Mouse (Mus musculus) hindbrain, embryonic 16.5 days (tissue): ENCODE data around the gene Knop1. TPM values are rescaled to one million over a fixed set of nuclear protein-coding genes. Genes with fewer than 3 reads are reported as not detected.

Experiments
- ATAC-seq: fragments of 200-750 bp; cut with Nextera tagmentation; 2 replicates; pipeline ENCODE4 v1.8.0; 2017; ENCODE audit warnings: moderate TSS enrichment, moderate library complexity
- H3K27ac ChIP-seq: fragments of 300-500 bp; sonication (generic); 2 replicates; pipeline ENCODE4 v1.5.1; 2014; ENCODE audit warnings: low read depth, mild to moderate bottlenecking, control low read depth, low read length, moderate library complexity
- H3K27me3 ChIP-seq: fragments of 300-500 bp; sonication (generic); replicated peaks from 2 replicates; pipeline ENCODE4 v1.6.1; 2014; ENCODE audit warnings: low read length; ENCODE audit not compliant: control insufficient read depth, insufficient read depth
- H3K36me3 ChIP-seq: fragments of 300-500 bp; sonication (generic); 2 replicates; pipeline ENCODE4 v1.6.1; 2014; ENCODE audit warnings: mild to moderate bottlenecking, low read length, moderate library complexity, mixed read lengths; ENCODE audit not compliant: control insufficient read depth, insufficient read depth
- H3K4me1 ChIP-seq: fragments of 300-500 bp; sonication (generic); 2 replicates; pipeline ENCODE4 v1.6.1; 2014; ENCODE audit warnings: low read depth, low read length; ENCODE audit not compliant: control insufficient read depth, insufficient read depth
- H3K4me2 ChIP-seq: fragments of 300-500 bp; sonication (generic); 2 replicates; pipeline ENCODE4 v1.6.1; 2014; ENCODE audit warnings: mild to moderate bottlenecking, low read length, control low read depth, moderate library complexity
- H3K4me3 ChIP-seq: fragments of 300-500 bp; sonication (generic); 2 replicates; pipeline ENCODE4 v1.5.1; 2014; ENCODE audit warnings: mild to moderate bottlenecking, low read length, control low read depth, moderate library complexity
- H3K9ac ChIP-seq: fragments of 300-500 bp; sonication (generic); 2 replicates; pipeline ENCODE4 v1.6.1; 2014; ENCODE audit warnings: low read depth, mild to moderate bottlenecking, control low read depth, low read length, moderate library complexity
- H3K9me3 ChIP-seq: fragments of 300-500 bp; sonication (generic); 2 replicates; pipeline ENCODE4 v1.6.1; 2014; ENCODE audit warnings: mild to moderate bottlenecking, low read length, moderate library complexity; ENCODE audit not compliant: control insufficient read depth
- WGBS: fragments of 180-500 bp; shearing (Covaris S2); extraction: QIAGEN DNeasy Blood & Tissue Kit; methylation state at CpG from one replicate; pipeline ENCODE4 v1.1.7; 2014; 5-methylcytosine and 5-hydroxymethylcytosine counted together
- polyA plus RNA-seq: library from polyadenylated mRNA; unstranded; fragments of >200 nt; fragmentation: Nextera tagmentation; extraction: Ambion mirVana; gene quantifications from 2 replicates; pipeline ENCODE4 v1.2.1, GENCODE M21; 2015

Knop1 gene
- polyA plus RNA-seq, 1 experiment from 2014 or later: 53.2 TPM

- Histone ChIP-seq H3K36me3 (peaks cover 23% of the 10 kb centered on the region), H3K4me2 (no peak overlapping the region), H3K9ac (no peak overlapping the region), H3K27ac (no peak overlapping the region), H3K4me1 (no peaks in the 10 kb centered on the region; the same call in 1 of the 2 replicates), H3K9me3 (no peaks in the 10 kb centered on the region), H3K4me3 (no peak overlapping the region), H3K27me3 (no peaks in the 10 kb centered on the region)
- WGBS: 86% methylated on average over 12 of the region's 12 CpGs
- no peak for ATAC-seq
Measured at GRCm38 (mm10) chr7:118811407-118812106, 44.5 kb downstream of the Knop1 start.

GRCm38 (mm10) chr7:118807899-118808298 lies 48.2 kb downstream of the Knop1 start:
- WGBS: 72% methylated on average over 8 of the region's 8 CpGs
- Histone ChIP-seq H3K9me3 (no peaks in the 10 kb centered on the region), H3K9ac (no peak overlapping the region), H3K4me2 (no peak overlapping the region), H3K36me3 (peaks cover 16% of the 10 kb centered on the region), H3K27ac (no peak overlapping the region), H3K4me1 (no peaks in the 10 kb centered on the region; the same call in 1 of the 2 replicates), H3K27me3 (no peaks in the 10 kb centered on the region), H3K4me3 (no peak overlapping the region)
- ATAC-seq: no peak

- no peak overlapping the region for H3K4me3 ChIP-seq
- ATAC-seq: no peak; the same call in 1 of the 2 replicates
- H3K27ac ChIP-seq: no peak overlapping the region
- H3K4me1 ChIP-seq: no peaks in the 10 kb centered on the region; the same call in 1 of the 2 replicates
- H3K4me2 ChIP-seq: no peak overlapping the region
- H3K27me3 ChIP-seq: no peaks in the 10 kb centered on the region
- no peak overlapping the region for H3K9ac ChIP-seq
- 58% methylated on average over 16 of the region's 16 CpGs for WGBS
- H3K9me3 ChIP-seq: no peaks in the 10 kb centered on the region
- peaks cover 19% of the 10 kb centered on the region for H3K36me3 ChIP-seq
Measured at GRCm38 (mm10) chr7:118806631-118807411, 49.2 kb downstream of the Knop1 start.

- H3K36me3 ChIP-seq: peaks cover 24% of the 10 kb centered on the region
- 94% methylated on average over 8 of the region's 8 CpGs for WGBS
Measured at GRCm38 (mm10) chr7:118803425-118803824, 52.6 kb downstream of the Knop1 start.

GRCm38 (mm10) chr7:118801791-118802190 lies 54.3 kb downstream of the Knop1 start:
- Histone ChIP-seq H3K4me3 (no peak overlapping the region), H3K27ac (no peak overlapping the region), H3K36me3 (peaks cover 28% of the 10 kb centered on the region), H3K9me3 (no peaks in the 10 kb centered on the region), H3K9ac (no peak overlapping the region), H3K4me1 (no peaks in the 10 kb centered on the region; the same call in 1 of the 2 replicates), H3K4me2 (no peak overlapping the region), H3K27me3 (no peaks in the 10 kb centered on the region)
- WGBS: 93% methylated on average over 3 of the region's 3 CpGs
- ATAC-seq: no peak

More at GRCm38 (mm10) chr7:118803425-118803824, 52.6 kb downstream of the Knop1 start:
- Histone ChIP-seq H3K4me2 (no peak overlapping the region), H3K4me3 (no peak overlapping the region), H3K27ac (no peak overlapping the region), H3K27me3 (no peaks in the 10 kb centered on the region), H3K9me3 (no peaks in the 10 kb centered on the region), H3K4me1 (no peaks in the 10 kb centered on the region; the same call in 1 of the 2 replicates), H3K9ac (no peak overlapping the region)
- ATAC-seq: no peak

GRCm38 (mm10) chr7:118800112-118800734 lies 55.8 kb downstream of the Knop1 start:
- H3K4me2 ChIP-seq: no peak overlapping the region
- H3K4me3 ChIP-seq: no peak overlapping the region
- H3K27me3 ChIP-seq: no peaks in the 10 kb centered on the region
- no peaks in the 10 kb centered on the region for H3K9me3 ChIP-seq
- H3K27ac ChIP-seq: no peak overlapping the region
- no peak for ATAC-seq
- H3K4me1 ChIP-seq: no peaks in the 10 kb centered on the region
- peaks cover 34% of the 10 kb centered on the region for H3K36me3 ChIP-seq
- 90% methylated on average over 15 of the region's 15 CpGs for WGBS
- no peak overlapping the region for H3K9ac ChIP-seq

- no peak overlapping the region for H3K9ac ChIP-seq
- H3K36me3 ChIP-seq: peaks cover 32% of the 10 kb centered on the region
- H3K9me3 ChIP-seq: no peaks in the 10 kb centered on the region
- no peaks in the 10 kb centered on the region for H3K4me1 ChIP-seq
- H3K27ac ChIP-seq: no peak overlapping the region
- ATAC-seq: no peak
- H3K4me2 ChIP-seq: no peak overlapping the region
- no peaks in the 10 kb centered on the region for H3K27me3 ChIP-seq
- H3K4me3 ChIP-seq: no peak overlapping the region
- 90% methylated on average over 6 of the region's 6 CpGs for WGBS
Measured at GRCm38 (mm10) chr7:118798105-118798570, 57.9 kb downstream of the Knop1 start.

GRCm38 (mm10) chr7:118797600-118797999 lies 58.5 kb downstream of the Knop1 start:
- no peak for ATAC-seq
- 77% methylated on average over 7 of the region's 7 CpGs for WGBS
- peaks cover 33% of the 10 kb centered on the region for H3K36me3 ChIP-seq

GRCm38 (mm10) chr7:118796838-118797237 lies 59.2 kb downstream of the Knop1 start:
- Histone ChIP-seq H3K4me3 (no peak overlapping the region), H3K27ac (no peak overlapping the region), H3K9ac (no peak overlapping the region), H3K4me1 (no peaks in the 10 kb centered on the region), H3K27me3 (no peaks in the 10 kb centered on the region), H3K36me3 (peaks cover 33% of the 10 kb centered on the region), H3K4me2 (no peak overlapping the region), H3K9me3 (no peaks in the 10 kb centered on the region)
- no peak for ATAC-seq
- 94% methylated on average over 9 of the region's 9 CpGs for WGBS

More at GRCm38 (mm10) chr7:118797600-118797999, 58.5 kb downstream of the Knop1 start:
- no peak overlapping the region for H3K9ac ChIP-seq
- no peak overlapping the region for H3K27ac ChIP-seq
- H3K4me2 ChIP-seq: no peak overlapping the region
- H3K4me1 ChIP-seq: no peaks in the 10 kb centered on the region
- H3K27me3 ChIP-seq: no peaks in the 10 kb centered on the region
- no peak overlapping the region for H3K4me3 ChIP-seq
- no peaks in the 10 kb centered on the region for H3K9me3 ChIP-seq
